Mouse (Mus musculus) neural tube, embryonic 15.5 days (tissue): ENCODE results near the gene Pik3c2g. TPM values are rescaled to one million over a fixed set of nuclear protein-coding genes. Genes with fewer than 3 reads are reported as not detected.
"Not testable (repeated sequence)": the region's sequence is repeated elsewhere in the genome, so short reads cannot be mapped to it uniquely, and the experiment has no call there.

Source experiments
- ATAC-seq: fragments of 200-750 bp; cut with Nextera tagmentation; 2 replicates; pipeline ENCODE4 v1.8.0; 2017; ENCODE audit warnings: mild to moderate bottlenecking, moderate TSS enrichment, moderate library complexity; ENCODE audit not compliant: low FRiP score
- H3K27ac ChIP-seq: fragments of 300-500 bp; sonication (generic); replicated peaks from 2 replicates; pipeline ENCODE4 v1.5.1; 2015; ENCODE audit warnings: mild to moderate bottlenecking, inconsistent platforms
- H3K27me3 ChIP-seq: fragments of 300-500 bp; sonication (generic); replicated peaks from 2 replicates; pipeline ENCODE4 v1.6.1; 2015; ENCODE audit warnings: inconsistent platforms
- H3K36me3 ChIP-seq: fragments of 300-500 bp; sonication (generic); 2 replicates; pipeline ENCODE4 v1.6.1; 2015; ENCODE audit warnings: inconsistent platforms
- H3K4me1 ChIP-seq: fragments of 300-500 bp; sonication (generic); 2 replicates; pipeline ENCODE4 v1.6.1; 2015; ENCODE audit warnings: inconsistent platforms
- H3K4me2 ChIP-seq: fragments of 300-500 bp; sonication (generic); 2 replicates; pipeline ENCODE4 v1.6.1; 2015; ENCODE audit warnings: inconsistent platforms, mild to moderate bottlenecking, moderate library complexity
- H3K4me3 ChIP-seq: fragments of 300-500 bp; sonication (generic); replicated peaks from 2 replicates; pipeline ENCODE4 v1.5.1; 2015; ENCODE audit warnings: mild to moderate bottlenecking, inconsistent platforms
- H3K9ac ChIP-seq: fragments of 300-500 bp; sonication (generic); replicated peaks from 2 replicates; pipeline ENCODE4 v1.6.1; 2015; ENCODE audit warnings: mild to moderate bottlenecking, inconsistent platforms
- H3K9me3 ChIP-seq: fragments of 300-500 bp; sonication (generic); replicated peaks from 2 replicates; pipeline ENCODE4 v1.6.1; 2016; ENCODE audit warnings: inconsistent platforms
- WGBS: fragments of 180-500 bp; shearing (Covaris S2); methylation state at CpG from one replicate; pipeline ENCODE4 v1.1.7; 2015; ENCODE audit warnings: mixed read lengths; 5-methylcytosine and 5-hydroxymethylcytosine counted together
- polyA plus RNA-seq: library from polyadenylated mRNA; unstranded; fragments of >200 nt; fragmentation: Nextera tagmentation; extraction: Ambion mirVana; gene quantifications from 2 replicates; pipeline ENCODE4 v1.2.1, GENCODE M21; 2015

The Pik3c2g gene
- polyA plus RNA-seq, 1 experiment from 2014 or later: 0.19 TPM

GRCm38 (mm10) chr6:139895637-139896036, 308.6 kb downstream of the Pik3c2g start:
- H3K9ac ChIP-seq: no peak overlapping the region
- H3K4me2 ChIP-seq: no peak overlapping the region
- no peak overlapping the region for H3K4me3 ChIP-seq
- peaks cover 3% of the 10 kb centered on the region for H3K4me1 ChIP-seq
- no peak overlapping the region for H3K27ac ChIP-seq
- H3K36me3 ChIP-seq: no peaks in the 10 kb centered on the region
- H3K27me3 ChIP-seq: no peaks in the 10 kb centered on the region
- H3K9me3 ChIP-seq: no peaks in the 10 kb centered on the region
- 70% methylated on average over 2 of the region's 2 CpGs for WGBS
- ATAC-seq: no peak

DNA sequence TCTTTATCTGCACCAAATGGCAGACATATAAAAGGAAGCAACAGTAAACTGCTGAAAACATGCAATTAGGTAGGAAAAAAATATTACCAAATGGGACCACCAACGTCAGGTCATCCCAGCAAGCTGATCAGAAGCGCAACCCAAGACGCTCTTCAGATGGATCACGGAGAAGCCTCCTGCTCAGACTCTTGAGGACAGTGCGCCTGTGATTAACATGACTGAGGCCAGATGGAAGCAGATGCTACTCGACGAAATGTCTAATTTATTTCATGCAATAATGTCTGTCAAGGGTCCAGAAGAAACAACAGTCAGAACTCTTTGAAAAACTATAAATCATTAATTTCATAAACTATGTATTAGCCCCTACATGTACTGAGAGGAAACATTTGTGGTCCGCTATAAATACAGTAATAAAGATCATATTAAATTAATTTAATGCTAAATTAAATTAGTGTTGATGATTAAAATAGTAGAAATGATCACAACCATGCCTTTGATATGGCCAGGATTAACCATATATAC, 312.7 kb downstream of the Pik3c2g start:
- no peak for ATAC-seq
- no peaks in the 10 kb centered on the region for H3K4me1 ChIP-seq
- H3K4me3 ChIP-seq: no peak overlapping the region
- H3K27me3 ChIP-seq: no peaks in the 10 kb centered on the region
- no peak overlapping the region for H3K4me2 ChIP-seq
- no peaks in the 10 kb centered on the region for H3K36me3 ChIP-seq
- no peak overlapping the region for H3K9ac ChIP-seq
- no peaks in the 10 kb centered on the region for H3K9me3 ChIP-seq
- 79% methylated on average over 8 of the region's 8 CpGs for WGBS
- no peak overlapping the region for H3K27ac ChIP-seq

- Histone ChIP-seq H3K36me3 (no peaks in the 10 kb centered on the region), H3K27ac (no peak overlapping the region), H3K9me3 (no peaks in the 10 kb centered on the region), H3K4me3 (no peak overlapping the region), H3K27me3 (no peaks in the 10 kb centered on the region), H3K4me2 (no peak overlapping the region), H3K4me1 (no peaks in the 10 kb centered on the region), H3K9ac (no peak overlapping the region)
- no peak for ATAC-seq
- 80% methylated on average over 4 of the region's 4 CpGs for WGBS
Measured at GRCm38 (mm10) chr6:139901801-139902200, 314.8 kb downstream of the Pik3c2g start.

- Histone ChIP-seq H3K36me3 (no peaks in the 10 kb centered on the region), H3K9me3 (no peaks in the 10 kb centered on the region), H3K4me3 (no peak overlapping the region), H3K4me1 (no peaks in the 10 kb centered on the region), H3K9ac (no peak overlapping the region), H3K4me2 (no peak overlapping the region), H3K27ac (no peak overlapping the region), H3K27me3 (no peaks in the 10 kb centered on the region)
- ATAC-seq: no peak
- WGBS: 75% methylated on average over 4 of the region's 4 CpGs
Measured at GRCm38 (mm10) chr6:139907138-139907537, 320.1 kb downstream of the Pik3c2g start.

- 41% methylated on average over 12 of the region's 12 CpGs for WGBS
- Histone ChIP-seq H3K4me2 (peak overlapping the region; percentile 7), H3K4me3 (no peak overlapping the region), H3K4me1 (no peaks in the 10 kb centered on the region), H3K9me3 (no peaks in the 10 kb centered on the region), H3K36me3 (no peaks in the 10 kb centered on the region), H3K27me3 (no peaks in the 10 kb centered on the region), H3K9ac (no peak overlapping the region), H3K27ac (no peak overlapping the region)
- no peak for ATAC-seq
Measured at GRCm38 (mm10) chr6:139908997-139909669, 322.1 kb downstream of the Pik3c2g start.

DNA sequence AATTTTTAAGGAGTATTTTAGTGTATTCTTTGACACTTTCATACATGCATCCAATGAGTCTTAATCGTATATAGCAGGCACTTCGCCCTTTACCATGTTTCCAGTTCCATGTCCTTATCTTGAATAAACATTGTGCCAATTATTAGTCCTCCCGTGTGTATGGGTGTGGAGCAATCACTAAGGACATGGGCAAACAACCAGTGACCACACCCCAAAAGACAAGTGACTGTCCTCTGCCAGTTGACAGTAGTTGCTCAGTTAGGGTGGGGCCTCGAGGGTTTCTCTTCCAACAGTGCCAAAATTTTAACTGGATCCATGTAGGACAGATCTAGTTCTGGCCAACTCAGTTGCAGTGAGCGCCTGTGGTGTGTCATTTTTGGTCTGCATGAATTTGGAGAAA, 341.7 kb downstream of the Pik3c2g start:
- WGBS: 88% methylated on average over 5 of the region's 5 CpGs
- H3K9me3 ChIP-seq: no peaks in the 10 kb centered on the region
- ATAC-seq: no peak
- no peak overlapping the region for H3K4me3 ChIP-seq
- H3K27ac ChIP-seq: no peak overlapping the region
- H3K4me2 ChIP-seq: no peak overlapping the region
- H3K4me1 ChIP-seq: no peaks in the 10 kb centered on the region
- H3K36me3 ChIP-seq: no peaks in the 10 kb centered on the region
- no peaks in the 10 kb centered on the region for H3K27me3 ChIP-seq
- no peak overlapping the region for H3K9ac ChIP-seq

- Histone ChIP-seq H3K4me2 (no peak overlapping the region), H3K9me3 (no peaks in the 10 kb centered on the region), H3K27me3 (no peaks in the 10 kb centered on the region), H3K9ac (no peak overlapping the region), H3K4me1 (no peaks in the 10 kb centered on the region), H3K27ac (no peak overlapping the region), H3K36me3 (no peaks in the 10 kb centered on the region), H3K4me3 (no peak overlapping the region)
- ATAC-seq: no peak
- 68% methylated on average over 2 of the region's 2 CpGs for WGBS
Measured at GRCm38 (mm10) chr6:139934861-139935260, 347.8 kb downstream of the Pik3c2g start.

DNA sequence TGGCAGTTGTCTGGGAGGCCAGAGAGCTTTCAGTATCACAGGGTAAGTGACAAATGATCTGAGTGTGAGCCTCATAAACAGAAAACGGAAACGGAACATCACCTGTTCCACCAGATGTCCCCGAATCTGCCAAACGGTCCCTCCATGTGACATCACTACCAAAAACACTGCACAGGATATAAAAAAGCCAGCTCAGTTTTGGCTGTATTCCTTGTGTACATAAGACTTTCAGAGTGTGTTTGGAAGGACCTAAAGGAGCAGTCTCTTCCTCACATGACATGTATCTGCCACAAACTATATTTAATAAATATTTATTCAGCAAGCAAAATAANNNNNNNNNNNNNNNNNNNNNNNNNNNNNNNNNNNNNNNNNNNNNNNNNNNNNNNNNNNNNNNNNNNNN, 350.6 kb downstream of the Pik3c2g start:
- ATAC-seq, H3K4me1 ChIP-seq, H3K27ac ChIP-seq, H3K27me3 ChIP-seq, H3K4me2 ChIP-seq, H3K36me3 ChIP-seq, H3K4me3 ChIP-seq, H3K9ac ChIP-seq, H3K9me3 ChIP-seq: not testable (repeated sequence)
- 90% methylated on average over 4 of the region's 4 CpGs for WGBS

GRCm38 (mm10) chr6:139947106-139947879, 360.3 kb downstream of the Pik3c2g start:
- Histone ChIP-seq H3K4me3 (no peak overlapping the region), H3K27me3 (no peaks in the 10 kb centered on the region), H3K4me2 (no peak overlapping the region), H3K9ac (no peak overlapping the region), H3K36me3 (no peaks in the 10 kb centered on the region), H3K27ac (no peak overlapping the region), H3K9me3 (no peaks in the 10 kb centered on the region), H3K4me1 (no peaks in the 10 kb centered on the region)
- ATAC-seq: no peak
- 85% methylated on average over 8 of the region's 8 CpGs for WGBS

DNA sequence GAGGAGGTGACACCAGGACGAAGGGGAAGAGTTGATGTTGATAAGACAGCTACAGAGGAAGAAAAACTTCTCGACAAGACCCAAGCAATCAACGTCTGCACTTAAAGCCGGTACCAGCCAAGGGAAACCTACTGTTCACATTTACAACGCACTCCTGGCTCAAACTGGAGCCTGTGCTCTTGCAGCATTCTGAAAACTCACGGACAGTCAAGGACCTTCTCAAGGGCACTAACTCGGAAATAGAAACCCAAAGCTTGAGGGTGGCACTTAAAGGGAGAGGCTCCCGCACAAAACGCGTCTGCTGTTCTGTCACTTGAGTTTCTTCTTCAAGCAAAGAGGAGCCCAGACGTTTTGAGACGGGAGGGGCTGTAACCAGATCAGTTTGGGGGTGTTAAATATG, 366.6 kb downstream of the Pik3c2g start:
- 87% methylated on average over 12 of the region's 12 CpGs for whole genome bisulfite sequencing
- Histone ChIP-seq H3K9ac (no peak overlapping the region), H3K27me3 (no peaks in the 10 kb centered on the region), H3K4me1 (no peaks in the 10 kb centered on the region), H3K4me2 (no peak overlapping the region), H3K27ac (no peak overlapping the region), H3K4me3 (no peak overlapping the region), H3K9me3 (no peaks in the 10 kb centered on the region), H3K36me3 (no peaks in the 10 kb centered on the region)
- no peak for ATAC-seq

GRCm38 (mm10) chr6:139957531-139958241, 370.7 kb downstream of the Pik3c2g start:
- 68% methylated on average over 7 of the region's 7 CpGs for WGBS
- no peak for ATAC-seq

More at GRCm38 (mm10) chr6:139957531-139958241, 370.7 kb downstream of the Pik3c2g start:
- no peaks in the 10 kb centered on the region for H3K4me1 ChIP-seq
- H3K4me3 ChIP-seq: no peak overlapping the region
- H3K36me3 ChIP-seq: no peaks in the 10 kb centered on the region
- no peak overlapping the region for H3K4me2 ChIP-seq
- no peaks in the 10 kb centered on the region for H3K27me3 ChIP-seq
- H3K9ac ChIP-seq: no peak overlapping the region
- no peaks in the 10 kb centered on the region for H3K9me3 ChIP-seq
- H3K27ac ChIP-seq: no peak overlapping the region
